Mouse (Mus musculus) bone marrow, adult 2 months (tissue): ENCODE measurements around the gene Nlrp6.

Experiments used
- CTCF ChIP-seq: fragments of 200-500 bp; IDR thresholded peaks from 2 replicates; pipeline ENCODE4 v1.5.1; 2011; ENCODE audit warnings: low read length, control low read depth; ENCODE audit not compliant: control insufficient read depth, insufficient read depth
- POLR2A ChIP-seq: fragments of 200-500 bp; IDR thresholded peaks from 2 replicates; pipeline ENCODE4 v1.6.1; 2011; ENCODE audit warnings: low read depth, mild to moderate bottlenecking, control low read depth, low read length, borderline replicate concordance; ENCODE audit not compliant: control insufficient read depth

DNA sequence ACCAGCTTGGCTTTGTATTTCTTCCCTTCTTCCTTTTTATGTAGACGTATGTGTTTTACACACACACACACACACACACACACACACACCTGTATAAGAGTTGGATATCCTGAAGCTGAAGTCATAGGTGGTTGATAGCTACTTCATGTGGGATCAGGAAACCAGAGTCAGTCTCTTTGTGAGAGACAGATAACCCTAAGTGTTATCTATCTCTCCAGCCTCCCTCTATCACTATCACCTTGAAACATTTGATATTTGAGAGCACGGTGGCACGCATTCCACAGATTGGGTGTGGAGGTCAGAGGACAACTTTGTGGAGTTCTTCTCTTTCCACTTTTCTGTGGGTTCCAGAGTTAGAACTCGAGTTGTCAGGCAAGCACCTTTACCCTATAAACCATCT, 791 bp upstream of the Nlrp6 start:
- TF ChIP-seq POLR2A, result no peak
- no peak for TF ChIP-seq CTCF
